Mouse (Mus musculus): Measurements from ENCODE around the gene Necab2.
A peak's percentile ranks its signal among the peaks of the same experiment; 100 is the strongest.

The Necab2 gene

DNA sequence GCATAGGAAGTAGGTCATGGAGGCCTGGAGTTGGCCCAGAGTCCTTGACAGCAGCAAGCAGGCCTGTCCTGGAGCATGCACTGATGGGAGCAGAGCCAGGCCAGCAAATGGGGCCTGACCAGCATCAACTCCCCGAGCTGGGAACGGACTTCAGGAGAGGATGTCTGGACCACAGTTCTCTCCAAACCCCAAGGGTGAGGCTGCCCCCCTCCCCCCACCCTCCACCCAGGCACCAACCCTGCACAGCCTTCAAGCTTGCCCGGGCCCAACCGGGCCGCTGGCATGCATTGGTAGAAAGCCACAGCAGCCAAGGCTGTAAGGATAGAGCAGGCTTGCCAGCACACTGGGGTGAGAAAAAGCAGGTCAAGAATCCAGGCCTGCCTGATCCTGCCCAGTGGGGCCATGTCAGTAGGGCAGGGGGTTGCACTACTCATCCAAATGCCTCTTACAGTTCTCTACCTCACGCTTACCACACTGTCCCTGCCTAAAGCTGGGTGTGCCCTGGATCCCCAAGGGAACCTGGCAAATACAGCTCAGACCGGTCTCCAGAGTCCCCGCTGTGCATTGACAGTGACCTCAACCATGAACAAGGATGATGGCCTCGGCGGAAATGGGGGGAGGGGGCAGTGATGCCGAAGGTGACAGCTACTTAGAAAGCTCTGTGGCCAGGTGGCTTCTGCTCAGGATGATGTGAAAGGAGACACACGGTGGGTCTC is 18.7 kb upstream of the Necab2 start:
- DNase-seq (ENCODE audit: low read depth, low spot score), result no peak

DNA sequence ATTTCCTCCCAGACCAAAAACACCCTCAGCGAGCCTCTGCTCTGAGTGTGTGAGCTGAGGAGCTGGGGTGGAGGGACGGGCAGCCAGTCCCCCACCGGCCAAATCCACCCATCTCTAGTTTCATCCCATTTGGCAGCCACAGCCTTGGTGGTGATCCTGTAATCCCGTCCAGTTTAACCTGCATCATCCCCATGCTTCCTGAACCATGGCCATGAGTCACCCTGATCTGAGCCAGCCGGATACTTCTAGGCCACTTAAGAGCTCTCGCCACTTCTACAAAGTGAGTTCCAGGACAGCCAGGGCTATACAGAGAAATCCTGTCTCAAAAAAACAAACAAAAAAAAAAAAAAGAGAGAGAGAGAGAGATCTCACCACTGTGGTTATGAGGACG is 18.2 kb upstream of the Necab2 start:
- DNase-seq (ENCODE audit: low read depth, low spot score), result no peak

DNA sequence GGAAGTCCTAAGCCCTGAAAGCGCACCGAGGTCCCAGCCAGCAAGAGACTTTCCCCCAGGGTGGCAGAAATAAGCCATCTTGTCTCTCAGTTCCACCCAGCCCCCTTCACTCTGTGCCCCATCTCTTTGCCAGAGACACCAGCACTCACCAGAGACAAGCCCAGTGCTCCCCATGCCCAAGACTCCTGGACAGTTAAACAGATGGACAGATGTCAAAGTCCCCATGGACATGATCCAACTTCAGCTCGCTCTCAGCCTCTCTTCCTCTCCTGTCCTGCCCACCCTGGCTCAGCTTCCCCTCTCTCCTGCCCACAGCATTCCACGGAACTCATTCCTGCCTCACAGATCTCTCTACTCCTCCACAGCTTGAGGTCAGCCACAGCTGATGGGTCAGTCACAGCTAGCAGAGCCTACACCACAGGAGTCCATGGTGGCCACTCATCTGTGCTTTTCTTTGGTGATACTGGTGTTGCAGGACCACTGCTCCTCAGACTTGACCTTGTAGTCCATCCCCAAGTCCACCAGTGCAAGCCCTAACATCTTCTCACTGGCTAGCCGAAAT is 17.7 kb upstream of the Necab2 start:
- DNase-seq (ENCODE audit: low read depth, low spot score), result no peak

DNA sequence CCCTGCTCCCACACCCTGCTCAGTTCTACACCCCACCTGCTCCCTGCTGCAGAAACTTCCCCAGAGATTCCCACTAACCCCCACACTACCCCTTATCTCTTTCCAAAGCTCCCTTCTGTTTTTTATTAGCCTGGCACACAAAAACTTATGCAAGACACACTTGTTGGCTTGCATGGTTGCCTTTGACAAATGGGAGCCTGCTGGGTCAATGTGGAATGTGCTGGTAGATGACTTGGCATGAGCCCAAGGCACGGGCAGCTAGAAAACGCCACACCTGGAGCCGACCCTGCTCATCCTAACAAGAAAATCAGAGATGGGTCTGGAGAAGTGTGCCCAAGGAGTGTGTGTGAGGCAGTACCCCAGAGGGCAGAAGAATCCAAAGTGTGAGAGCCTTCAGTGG is 17.0 kb upstream of the Necab2 start:
- no peak for DNase-seq (ENCODE audit: low read depth, low spot score)

DNA sequence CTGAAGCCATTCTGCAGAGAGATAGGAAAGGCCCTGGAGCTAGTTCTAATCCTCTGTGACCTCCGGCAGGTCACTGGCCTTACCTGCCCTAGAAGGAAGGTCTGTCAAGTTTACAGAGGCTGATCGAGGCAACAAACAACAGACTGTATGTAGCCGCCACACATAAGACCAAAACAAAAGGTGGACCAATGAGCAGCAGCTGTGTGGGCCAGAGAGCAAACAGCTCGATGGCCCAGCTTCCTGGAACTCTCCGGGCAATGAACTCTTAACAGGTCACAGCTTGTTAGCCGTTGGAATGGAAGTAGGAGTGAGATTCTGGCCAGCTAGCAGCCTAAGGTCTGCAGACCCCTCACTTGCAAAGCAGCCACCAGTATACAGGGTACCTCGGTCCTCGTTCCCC is 16.3 kb upstream of the Necab2 start:
- DNase-seq (ENCODE audit: low read depth, low spot score), result no peak

DNA sequence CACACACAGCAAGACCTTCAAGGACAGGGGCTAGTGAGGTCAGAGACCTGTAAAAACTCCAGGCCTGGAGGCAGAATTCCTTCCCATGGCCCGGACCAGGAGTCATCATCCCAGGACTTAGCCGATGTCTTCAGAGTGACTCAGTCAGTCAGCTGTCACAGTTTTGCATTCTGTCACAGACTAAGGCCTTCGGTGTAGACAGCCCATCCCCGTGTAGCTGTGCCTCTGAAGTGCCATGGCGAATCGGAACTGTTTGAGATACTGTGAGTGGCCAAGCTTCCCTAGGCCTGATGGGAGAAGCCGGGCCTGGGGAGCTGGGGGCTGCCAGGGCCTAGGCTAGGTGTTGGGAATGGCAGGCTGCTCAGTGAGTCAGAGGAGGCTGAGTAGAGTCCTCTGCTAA is 15.8 kb upstream of the Necab2 start:
- DNase-seq (ENCODE audit: low read depth, low spot score), result no peak

DNA sequence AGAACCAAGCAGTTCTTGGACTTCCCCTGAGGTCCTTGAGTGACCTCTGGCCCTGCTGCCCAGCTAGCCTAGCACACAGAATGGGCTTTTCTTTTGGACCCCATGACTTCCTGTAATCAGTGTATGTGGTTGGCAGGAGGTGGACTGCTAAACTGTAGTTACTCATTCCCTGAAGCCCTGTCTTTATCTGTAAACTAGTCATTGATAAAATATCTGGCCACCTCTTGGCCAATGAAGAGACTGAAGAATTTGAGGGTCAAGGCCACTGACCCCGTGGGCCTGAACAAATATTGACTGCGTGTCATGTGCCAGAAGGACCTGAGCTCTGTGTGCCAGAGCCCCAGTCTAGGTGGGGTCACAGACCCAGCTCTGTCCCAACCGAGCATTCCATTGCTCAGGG is 14.1 kb upstream of the Necab2 start:
- DNase-seq (ENCODE audit: low read depth, low spot score), result no peak

DNA sequence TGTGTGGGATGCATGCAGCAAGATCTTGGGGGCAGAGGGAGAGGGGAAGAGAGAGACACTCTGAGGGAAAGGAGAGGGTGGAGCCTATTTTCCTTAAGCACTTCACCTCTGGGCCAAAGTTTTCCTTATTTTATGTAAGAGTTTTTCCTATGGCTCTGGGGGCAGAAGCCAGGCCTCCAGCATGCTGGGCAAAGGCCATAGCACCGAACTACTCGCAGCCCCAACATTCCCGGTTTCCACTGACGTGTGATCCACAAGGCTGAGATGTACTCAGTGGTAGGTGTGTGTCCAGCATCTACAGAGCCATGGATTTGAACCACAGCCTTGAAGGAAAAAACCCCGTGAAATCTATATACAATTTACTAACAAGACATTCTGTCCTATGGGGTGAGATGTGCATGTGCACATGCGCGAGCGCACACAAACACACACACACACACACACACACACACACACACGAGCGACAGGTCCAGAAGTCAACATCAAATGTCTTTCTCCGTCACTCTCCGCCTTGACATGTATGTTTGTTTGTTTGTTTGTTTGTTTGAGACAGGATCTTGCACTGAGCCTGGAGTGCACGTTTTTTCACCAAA is 12.8 kb upstream of the Necab2 start, which contains the start of gene Osgin1:
TSS of gene Osgin1 (plus strand) at position 543 of the 593 bp plus-strand sequence.
- DNase-seq (ENCODE audit: low read depth, low spot score), result no peak

- DNase-seq (ENCODE audit: low read depth, low spot score), result no peak
Measured at GRCm38 (mm10) chr8:119434569-119434968, 11.9 kb upstream of the Necab2 start.

DNA sequence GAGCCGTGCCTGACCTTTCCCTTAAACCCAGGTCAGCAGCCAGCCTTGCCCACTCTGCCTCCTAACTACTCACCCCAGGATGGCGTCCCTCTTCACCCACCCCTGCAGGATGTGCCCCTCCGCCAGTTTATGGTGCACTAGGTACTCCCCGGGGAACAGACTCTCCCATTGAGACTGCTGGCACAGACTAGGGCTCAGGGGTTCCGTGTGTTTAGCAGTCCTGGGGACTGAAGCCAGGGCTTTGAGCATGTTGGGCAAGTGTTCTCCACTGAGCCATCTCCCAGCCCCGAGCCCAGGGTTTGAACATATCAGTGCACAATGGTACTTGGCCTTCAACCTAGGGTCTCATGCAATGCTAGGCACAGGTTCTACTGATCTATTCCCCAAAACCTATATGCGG is 11.0 kb upstream of the Necab2 start:
- no peak for DNase-seq (ENCODE audit: low read depth, low spot score)

DNA sequence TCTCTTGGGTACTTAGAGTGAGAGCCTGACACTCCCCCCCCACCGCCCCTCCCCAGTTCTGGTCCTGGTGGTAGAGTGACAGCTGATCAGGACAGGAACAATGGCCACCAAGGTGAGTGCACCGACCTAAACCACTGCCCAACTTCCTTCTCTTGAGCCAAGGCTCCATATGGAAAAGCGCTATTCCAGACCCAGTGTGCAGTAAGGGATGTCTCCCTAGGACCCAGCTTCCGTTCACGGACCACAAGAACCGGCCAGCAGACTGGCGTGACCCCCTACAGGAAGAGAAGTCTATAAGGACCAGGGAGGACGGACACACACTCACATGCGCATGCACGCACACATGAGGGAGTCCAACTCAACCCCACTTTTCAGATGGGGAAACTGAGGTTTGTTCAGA is 10.2 kb upstream of the Necab2 start:
- no peak for DNase-seq (ENCODE audit: low read depth, low spot score)

DNA sequence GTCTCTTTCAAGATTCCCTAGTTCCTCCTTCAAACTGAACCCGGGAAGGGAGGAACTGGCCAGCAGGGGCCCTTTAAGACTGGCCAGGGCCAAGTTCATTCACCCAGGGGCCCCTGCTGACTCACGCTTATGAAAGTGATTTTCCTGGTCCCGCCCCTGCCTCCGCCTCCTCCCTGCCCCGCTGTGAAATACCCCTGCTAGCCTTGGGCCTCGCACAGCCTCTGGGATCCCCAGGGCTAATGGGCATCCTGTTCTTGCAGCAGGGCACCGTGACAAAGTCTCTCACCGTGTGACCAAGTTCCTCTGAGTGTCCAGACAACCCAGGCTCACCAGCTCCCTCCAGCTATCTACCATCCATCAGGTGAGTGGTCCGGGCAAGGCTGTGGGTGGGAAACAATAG is 9.6 kb upstream of the Necab2 start:
- no peak for DNase-seq (ENCODE audit: low read depth, low spot score)

GRCm38 (mm10) chr8:119437506-119437905 is 9.0 kb upstream of the Necab2 start:
- DNase-seq (ENCODE audit: low read depth, low spot score), result no peak

- DNase-seq (ENCODE audit: low read depth, low spot score), result no peak
Measured at GRCm38 (mm10) chr8:119438876-119439275, 7.6 kb upstream of the Necab2 start.

GRCm38 (mm10) chr8:119439424-119439823 is 7.1 kb upstream of the Necab2 start:
- DNase-seq (ENCODE audit: low read depth, low spot score), result no peak

DNA sequence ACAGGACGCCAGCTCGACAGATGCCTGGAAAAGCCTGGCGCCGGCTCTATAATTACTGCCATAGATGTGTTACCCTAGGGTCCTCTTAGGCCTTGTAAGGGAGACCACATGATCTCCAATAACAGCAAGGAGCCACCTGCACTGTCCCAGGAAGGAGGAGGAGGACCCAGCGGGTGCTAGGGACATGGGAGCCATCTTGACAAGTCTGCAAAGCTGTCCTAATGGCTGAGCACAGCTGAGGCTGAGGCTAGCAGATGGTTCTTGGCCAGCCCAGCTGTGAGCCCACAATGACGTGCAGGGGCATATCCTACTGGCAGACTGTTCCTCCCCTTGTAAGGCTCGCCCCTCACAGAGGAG is 6.6 kb upstream of the Necab2 start:
- no peak for DNase-seq (ENCODE audit: low read depth, low spot score)

- DNase-seq (ENCODE audit: low read depth, low spot score), result peak; percentile 65
Measured at GRCm38 (mm10) chr8:119440250-119440951, 6.1 kb upstream of the Necab2 start.

- no peak for DNase-seq (ENCODE audit: low read depth, low spot score)
Measured at GRCm38 (mm10) chr8:119440952-119441270, 5.6 kb upstream of the Necab2 start.

- DNase-seq (ENCODE audit: low read depth, low spot score), result no peak
Measured at GRCm38 (mm10) chr8:119442013-119442412, 4.5 kb upstream of the Necab2 start.

DNA sequence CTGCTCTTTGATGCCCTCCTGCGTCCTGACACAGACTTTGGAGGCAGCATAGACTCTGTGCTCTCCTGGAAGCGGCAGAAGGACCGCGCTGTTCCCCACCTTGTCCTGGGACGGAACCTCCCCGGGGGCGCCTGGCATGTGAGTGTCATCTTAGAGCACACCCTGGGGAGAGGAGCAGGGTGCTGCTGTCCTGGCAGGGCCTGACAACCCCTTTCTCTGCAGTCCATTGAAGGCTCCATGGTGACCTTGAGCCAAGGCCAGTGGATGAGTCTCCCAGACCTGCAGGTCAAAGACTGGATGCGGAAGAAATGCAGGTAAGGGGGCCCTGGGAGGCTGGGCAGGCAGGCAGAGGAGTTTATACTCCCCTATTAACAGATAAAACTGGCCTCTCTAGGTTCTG is 3.5 kb upstream of the Necab2 start:
- DNase-seq (ENCODE audit: low read depth, low spot score), result no peak

- DNase-seq (ENCODE audit: low read depth, low spot score), result no peak
Measured at GRCm38 (mm10) chr8:119446990-119447780, 666 bp downstream of the Necab2 start.

DNA sequence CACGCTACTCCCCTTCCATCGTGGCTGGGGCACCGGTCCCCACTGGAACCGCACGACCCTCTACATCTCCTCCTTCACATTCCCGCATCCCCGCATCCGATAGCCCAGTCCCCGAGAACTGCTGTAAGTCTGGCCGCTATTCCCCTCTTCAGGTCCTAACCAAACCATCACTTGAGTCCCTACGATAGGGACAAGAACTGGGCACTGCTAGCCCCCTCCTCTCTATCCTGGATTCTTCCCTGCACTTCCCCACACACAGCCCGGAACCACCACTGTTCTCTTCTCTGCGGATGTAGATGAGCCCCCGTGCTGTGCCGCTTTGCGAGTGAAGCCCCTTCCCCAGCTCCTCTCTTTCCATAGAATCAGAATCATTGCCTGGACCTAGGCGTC is 1.3 kb downstream of the Necab2 start:
- DNase-seq (ENCODE audit: low read depth, low spot score), result no peak

Measured in WW6 (cell line).